Mouse (Mus musculus): Measurements from ENCODE around the gene Adamts12. TPM values are rescaled to one million over a fixed set of nuclear protein-coding genes. Genes with fewer than 3 reads are reported as not detected.

Gene Adamts12
- polyA plus RNA-seq, 1 experiment from 2014 or later: 1.9 TPM

DNA sequence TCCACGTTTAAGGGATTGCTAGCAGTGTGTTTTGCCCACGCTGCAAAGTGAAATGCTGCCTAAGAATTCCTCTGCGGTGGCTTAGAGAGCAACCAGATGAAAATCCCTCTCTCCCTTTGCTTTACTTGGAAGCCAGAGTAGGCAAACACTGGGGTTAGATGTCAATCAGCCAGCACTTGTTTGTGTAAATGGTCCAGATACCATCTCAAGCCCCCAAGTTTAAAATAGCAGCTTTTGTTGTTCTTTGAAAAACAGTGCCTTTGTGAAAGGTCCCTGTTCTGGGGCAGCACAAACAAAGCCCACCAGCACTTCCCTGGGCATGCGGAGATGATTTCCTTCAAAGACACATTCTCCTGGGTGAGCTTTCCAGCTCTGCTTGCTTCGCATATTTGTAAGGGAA lies 1.7 kb downstream of the Adamts12 start:
- DNase-seq (ENCODE audit: low spot score) (no peak), ATAC-seq (no peak)
- Histone ChIP-seq H3K36me3 (ENCODE audit: insufficient read depth, low read length) (no peaks in the 10 kb centered on the region), H3K4me1 (ENCODE audit: insufficient read depth, low read depth, low read length) (no peaks in the 10 kb centered on the region; the same call in 1 of the 2 replicates), H3K4me2 (replicated peaks; ENCODE audit: low read depth, low read length) (peak overlapping the region; percentile 65), H3K9ac (replicated peaks; ENCODE audit: low read depth) (no peak overlapping the region), H3K27me3 (replicated peaks; ENCODE audit: insufficient read depth, low read length) (no peaks in the 10 kb centered on the region), H3K9me3 (ENCODE audit: low read length) (no peaks in the 10 kb centered on the region), H3K27ac (ENCODE audit: low read length) (no peak overlapping the region), H3K4me3 (ENCODE audit: low read depth, low read length) (peak overlapping the region; percentile 38)
- WGBS: 9% methylated on average over 5 of the region's 5 CpGs
- TF ChIP-seq EP300 (IDR thresholded peaks at IDR 0.05) (no peak), CTCF (IDR thresholded peaks at IDR 0.05) (no peak)

DNA sequence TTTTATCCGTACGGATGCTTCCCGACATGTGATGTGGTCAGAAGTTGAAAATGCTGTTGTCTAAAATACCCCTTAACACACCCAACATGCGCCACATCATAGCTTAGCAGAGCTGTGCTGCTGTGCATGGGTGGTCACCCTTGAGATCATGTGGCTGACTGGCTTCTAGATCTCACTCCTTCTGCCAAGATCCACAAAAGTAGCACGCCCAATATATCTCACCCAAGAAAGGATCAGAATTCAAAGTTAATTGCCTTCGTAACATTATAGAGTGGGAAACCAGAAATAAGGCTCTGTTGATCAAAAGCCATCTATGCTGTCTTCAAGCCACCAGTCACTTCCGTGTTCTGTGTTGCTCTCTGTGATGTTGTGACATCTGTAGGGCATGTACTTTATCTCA lies 3.3 kb downstream of the Adamts12 start:
- 63% methylated on average over 7 of the region's 7 CpGs for WGBS
- ATAC-seq (no peak), DNase-seq (ENCODE audit: low spot score) (no peak)
- H3K9ac ChIP-seq (replicated peaks; ENCODE audit: low read depth): no peak overlapping the region
- H3K36me3 ChIP-seq (ENCODE audit: insufficient read depth, low read length): no peaks in the 10 kb centered on the region
- no peaks in the 10 kb centered on the region for H3K27me3 ChIP-seq (replicated peaks; ENCODE audit: insufficient read depth, low read length)
- H3K4me3 ChIP-seq (ENCODE audit: low read depth, low read length): no peak overlapping the region
- TF ChIP-seq CTCF (IDR thresholded peaks at IDR 0.05) (no peak), EP300 (IDR thresholded peaks at IDR 0.05) (no peak)
- H3K4me1 ChIP-seq (ENCODE audit: insufficient read depth, low read depth, low read length): no peaks in the 10 kb centered on the region; the same call in 1 of the 2 replicates
- no peak overlapping the region for H3K27ac ChIP-seq (ENCODE audit: low read length)
- H3K9me3 ChIP-seq (ENCODE audit: low read length): no peaks in the 10 kb centered on the region
- H3K4me2 ChIP-seq (replicated peaks; ENCODE audit: low read depth, low read length): no peak overlapping the region

GRCm38 (mm10) chr15:11075726-11076361 lies 11.3 kb downstream of the Adamts12 start:
- WGBS: 77% methylated on average over 3 of the region's 3 CpGs
- H3K9ac ChIP-seq (replicated peaks; ENCODE audit: low read depth): no peak overlapping the region
- no peak overlapping the region for H3K4me2 ChIP-seq (replicated peaks; ENCODE audit: low read depth, low read length)
- ATAC-seq (no peak), DNase-seq (ENCODE audit: low spot score) (no peak)
- TF ChIP-seq EP300 (IDR thresholded peaks at IDR 0.05) (no peak), CTCF (IDR thresholded peaks at IDR 0.05) (no peak)
- no peaks in the 10 kb centered on the region for H3K27me3 ChIP-seq (replicated peaks; ENCODE audit: insufficient read depth, low read length)
- H3K36me3 ChIP-seq (ENCODE audit: insufficient read depth, low read length): no peaks in the 10 kb centered on the region
- H3K4me1 ChIP-seq (ENCODE audit: insufficient read depth, low read depth, low read length): no peaks in the 10 kb centered on the region
- no peaks in the 10 kb centered on the region for H3K9me3 ChIP-seq (ENCODE audit: low read length)
- no peak overlapping the region for H3K27ac ChIP-seq (ENCODE audit: low read length)
- H3K4me3 ChIP-seq (ENCODE audit: low read depth, low read length): no peak overlapping the region

DNA sequence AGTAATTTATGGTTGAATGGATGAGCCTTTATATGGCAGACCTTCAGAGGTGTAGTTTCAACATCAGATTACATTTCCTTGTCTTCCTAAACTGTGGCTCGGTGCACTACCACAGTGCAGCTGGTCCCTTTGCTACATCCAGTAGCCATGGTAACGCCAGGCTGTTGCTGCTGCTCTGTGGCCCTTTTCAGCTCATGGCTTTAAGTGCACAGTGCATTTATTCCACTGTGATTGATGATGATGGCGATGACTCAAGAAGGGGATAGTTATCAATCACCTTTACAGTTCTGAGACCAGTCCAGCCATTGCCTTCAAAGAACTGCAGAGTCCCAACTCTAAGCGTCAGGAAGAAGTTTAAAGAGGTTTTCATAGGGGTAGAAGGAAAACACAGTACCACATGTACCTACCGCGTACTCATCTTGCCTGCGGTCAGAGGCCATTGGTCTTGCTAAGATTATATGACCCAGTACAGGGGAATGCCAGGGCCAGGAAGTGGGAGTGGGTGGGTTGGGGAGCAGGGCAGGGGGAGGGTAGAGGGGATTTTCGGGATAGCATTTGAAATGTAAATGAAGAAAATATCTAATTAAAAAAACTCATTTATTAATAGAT lies 18.5 kb downstream of the Adamts12 start:
- Histone ChIP-seq H3K4me1 (ENCODE audit: insufficient read depth, low read depth, low read length) (no peaks in the 10 kb centered on the region), H3K36me3 (ENCODE audit: insufficient read depth, low read length) (no peaks in the 10 kb centered on the region), H3K9me3 (ENCODE audit: low read length) (no peaks in the 10 kb centered on the region), H3K4me3 (ENCODE audit: low read depth, low read length) (no peak overlapping the region), H3K9ac (replicated peaks; ENCODE audit: low read depth) (no peak overlapping the region), H3K27me3 (replicated peaks; ENCODE audit: insufficient read depth, low read length) (no peaks in the 10 kb centered on the region), H3K4me2 (replicated peaks; ENCODE audit: low read depth, low read length) (no peak overlapping the region), H3K27ac (ENCODE audit: low read length) (no peak overlapping the region)
- no peak for TF ChIP-seq EP300 (IDR thresholded peaks at IDR 0.05)
- no peak for TF ChIP-seq CTCF (IDR thresholded peaks at IDR 0.05)
- DNase-seq (ENCODE audit: low spot score): no peak
- WGBS: 56% methylated on average over 8 of the region's 8 CpGs
- no peak for ATAC-seq

DNA sequence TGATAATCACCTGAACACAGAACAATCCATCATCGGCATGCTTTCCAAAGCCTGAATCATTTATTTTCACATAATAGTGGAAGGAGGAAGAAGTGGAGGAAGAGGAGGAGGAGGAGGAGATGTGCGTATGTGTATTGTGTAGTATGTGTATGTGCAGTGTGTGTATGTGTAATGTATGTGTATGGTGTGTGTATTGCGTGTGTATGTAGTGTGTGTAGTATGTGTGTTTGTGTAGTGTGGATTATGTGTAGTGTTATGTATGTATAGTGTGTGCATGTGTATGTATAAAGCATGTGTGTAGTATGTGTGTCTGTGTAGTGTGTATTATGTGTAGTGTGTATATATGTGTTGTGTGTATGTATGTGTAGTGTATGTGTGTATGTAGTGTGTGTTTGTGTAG lies 19.1 kb downstream of the Adamts12 start:
- Histone ChIP-seq H3K4me2 (replicated peaks; ENCODE audit: low read depth, low read length) (no peak overlapping the region), H3K27me3 (replicated peaks; ENCODE audit: insufficient read depth, low read length) (no peaks in the 10 kb centered on the region), H3K27ac (ENCODE audit: low read length) (no peak overlapping the region), H3K9ac (replicated peaks; ENCODE audit: low read depth) (no peak overlapping the region), H3K9me3 (ENCODE audit: low read length) (no peaks in the 10 kb centered on the region), H3K4me1 (ENCODE audit: insufficient read depth, low read depth, low read length) (no peaks in the 10 kb centered on the region), H3K4me3 (ENCODE audit: low read depth, low read length) (no peak overlapping the region), H3K36me3 (ENCODE audit: insufficient read depth, low read length) (no peaks in the 10 kb centered on the region)
- ATAC-seq (no peak), DNase-seq (ENCODE audit: low spot score) (no peak)
- TF ChIP-seq CTCF (IDR thresholded peaks at IDR 0.05): no peak
- TF ChIP-seq EP300 (IDR thresholded peaks at IDR 0.05): no peak
- 91% methylated on average over 3 of the region's 3 CpGs for WGBS

- ATAC-seq (no peak), DNase-seq (ENCODE audit: low spot score) (no peak)
- TF ChIP-seq CTCF (IDR thresholded peaks at IDR 0.05): no peak
- H3K36me3 ChIP-seq (ENCODE audit: insufficient read depth, low read length): no peaks in the 10 kb centered on the region
- WGBS: 23% methylated on average over 9 of the region's 9 CpGs
- H3K4me3 ChIP-seq (ENCODE audit: low read depth, low read length): no peak overlapping the region
- no peaks in the 10 kb centered on the region for H3K9me3 ChIP-seq (ENCODE audit: low read length)
- H3K27me3 ChIP-seq (replicated peaks; ENCODE audit: insufficient read depth, low read length): no peaks in the 10 kb centered on the region
- H3K9ac ChIP-seq (replicated peaks; ENCODE audit: low read depth): no peak overlapping the region
- no peaks in the 10 kb centered on the region for H3K4me1 ChIP-seq (ENCODE audit: insufficient read depth, low read depth, low read length)
- no peak overlapping the region for H3K4me2 ChIP-seq (replicated peaks; ENCODE audit: low read depth, low read length)
- no peak overlapping the region for H3K27ac ChIP-seq (ENCODE audit: low read length)
Measured at GRCm38 (mm10) chr15:11084241-11084992, 19.8 kb downstream of the Adamts12 start.

All from lung, postnatal 0 days (tissue).